Mouse (Mus musculus) liver, embryonic 13.5 days (tissue): Measurements from ENCODE around the gene Epha4. TPM values are rescaled to one million over a fixed set of nuclear protein-coding genes. Genes with fewer than 3 reads are reported as not detected.

Source experiments
- ATAC-seq: fragments of 200-750 bp; cut with Nextera tagmentation; 2 replicates; pipeline ENCODE4 v1.8.0; 2017; ENCODE audit warnings: low read depth, mild to moderate bottlenecking, moderate number of reproducible peaks, moderate library complexity
- DNase-seq: peaks from one replicate; pipeline ENCODE4 v3.0.0; 2022
- H3K27ac ChIP-seq: fragments of 300-500 bp; sonication (generic); 2 replicates; pipeline ENCODE4 v1.5.1; 2015; ENCODE audit warnings: moderate library complexity, mild to moderate bottlenecking, inconsistent platforms
- H3K27me3 ChIP-seq: fragments of 300-500 bp; sonication (generic); 2 replicates; pipeline ENCODE4 v1.6.1; 2015; ENCODE audit warnings: mild to moderate bottlenecking, inconsistent platforms
- H3K36me3 ChIP-seq: fragments of 300-500 bp; sonication (generic); 2 replicates; pipeline ENCODE4 v1.6.1; 2015; ENCODE audit warnings: mild to moderate bottlenecking, inconsistent platforms
- H3K4me1 ChIP-seq: fragments of 300-500 bp; sonication (generic); replicated peaks from 2 replicates; pipeline ENCODE4 v1.6.1; 2015; ENCODE audit warnings: inconsistent platforms
- H3K4me2 ChIP-seq: fragments of 300-500 bp; sonication (generic); 2 replicates; pipeline ENCODE4 v1.6.1; 2015; ENCODE audit warnings: inconsistent platforms, mild to moderate bottlenecking, moderate library complexity
- H3K4me3 ChIP-seq: fragments of 300-500 bp; sonication (generic); replicated peaks from 2 replicates; pipeline ENCODE4 v1.5.1; 2015; ENCODE audit warnings: mild to moderate bottlenecking, inconsistent platforms
- H3K9ac ChIP-seq: fragments of 300-500 bp; sonication (generic); 2 replicates; pipeline ENCODE4 v1.6.1; 2015; ENCODE audit warnings: mild to moderate bottlenecking, inconsistent platforms
- H3K9me3 ChIP-seq: fragments of 300-500 bp; sonication (generic); replicated peaks from 2 replicates; pipeline ENCODE4 v1.6.1; 2016; ENCODE audit warnings: inconsistent platforms
- WGBS: fragments of 180-500 bp; shearing (Covaris S2); methylation state at CpG from one replicate; pipeline ENCODE4 v1.1.7; 2015; ENCODE audit not compliant: insufficient replicate concordance; 5-methylcytosine and 5-hydroxymethylcytosine counted together
- polyA plus RNA-seq: library from polyadenylated mRNA; unstranded; fragments of >200 nt; fragmentation: Nextera tagmentation; extraction: Ambion mirVana; gene quantifications from 2 replicates; pipeline ENCODE4 v1.2.1, GENCODE M21; 2015

Gene Epha4
- polyA plus RNA-seq = 0.47 and 0.66 TPM in 2 replicates

DNA sequence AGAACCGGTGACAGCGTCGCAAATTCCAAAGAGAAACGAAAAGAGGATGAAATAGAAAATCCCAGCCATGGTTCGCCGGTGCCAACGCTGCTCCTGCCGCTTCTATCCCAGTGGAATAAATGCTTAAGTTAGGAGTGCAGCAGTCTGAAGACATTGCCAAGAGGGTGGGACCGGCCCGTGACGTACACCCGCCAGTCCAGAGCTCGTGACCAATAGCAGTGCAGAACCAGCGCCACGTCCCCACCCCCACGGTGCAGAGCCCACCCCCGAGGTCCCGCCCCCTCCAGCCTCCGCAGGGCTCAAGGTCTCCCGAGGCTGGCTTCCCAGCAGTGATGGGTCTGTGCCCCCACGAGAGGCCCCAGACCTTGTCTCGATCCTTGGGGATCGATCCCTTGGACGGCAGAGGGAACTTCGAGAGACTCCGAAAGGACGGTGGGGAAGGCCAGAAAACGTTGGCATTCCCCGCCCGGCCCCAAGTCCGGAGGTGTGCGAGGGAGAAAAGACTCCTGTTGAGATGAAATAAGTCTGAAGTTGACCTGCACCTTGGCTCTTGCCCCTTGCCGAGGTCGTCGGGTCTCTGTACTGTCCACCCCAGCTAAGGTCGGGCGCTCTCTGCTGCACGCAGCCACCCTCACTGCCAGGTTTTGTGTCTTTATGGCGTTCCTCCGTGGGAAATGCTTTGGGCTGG lies at the start of gene Epha4:
Epha4 (minus strand) TSS at position 126 of the 688 bp plus-strand sequence.
- WGBS = under 1% methylated on average over 40 of the region's 40 CpGs
- Histone ChIP-seq H3K9ac (no peak within 1 kb of the TSS), H3K27ac (no peak within 1 kb of the TSS), H3K36me3 (no peaks in the 10 kb centered on the region), H3K9me3 (no peaks in the 10 kb centered on the region), H3K4me2 (peak within 1 kb of the TSS; percentile 77), H3K4me3 (peak within 1 kb of the TSS; percentile 57), H3K27me3 (peaks cover 61% of the 10 kb centered on the region), H3K4me1 (peaks cover 16% of the 10 kb centered on the region)
- ATAC-seq (peak; percentile 91), DNase-seq (peak; percentile 53)

DNA sequence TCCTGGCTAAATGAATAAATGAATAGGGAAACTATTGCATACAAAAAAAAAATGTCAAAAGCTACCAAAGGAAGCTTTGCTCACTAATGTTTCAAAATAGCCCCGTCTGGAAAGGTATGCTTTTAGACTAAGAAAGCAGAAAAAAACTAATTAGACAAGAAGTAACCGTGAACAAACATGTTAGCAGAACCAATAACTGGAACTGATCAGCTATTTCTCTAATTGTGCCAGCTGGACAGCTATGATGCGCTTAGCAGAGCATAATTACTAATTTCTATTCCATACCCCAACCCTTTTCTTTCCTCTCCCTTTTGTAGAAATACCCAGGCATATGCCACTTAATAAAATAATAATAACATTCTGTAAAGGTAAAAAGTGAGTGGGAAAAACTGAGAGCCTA lies 41.3 kb upstream of the Epha4 start:
- H3K4me3 ChIP-seq = no peak overlapping the region
- WGBS = 61% methylated on average over 3 of the region's 3 CpGs
- H3K36me3 ChIP-seq = no peaks in the 10 kb centered on the region
- no peak overlapping the region for H3K9ac ChIP-seq
- DNase-seq (no peak), ATAC-seq (no peak)
- H3K4me1 ChIP-seq = no peaks in the 10 kb centered on the region
- no peaks in the 10 kb centered on the region for H3K27me3 ChIP-seq
- no peak overlapping the region for H3K27ac ChIP-seq
- no peaks in the 10 kb centered on the region for H3K9me3 ChIP-seq
- no peak overlapping the region for H3K4me2 ChIP-seq

DNA sequence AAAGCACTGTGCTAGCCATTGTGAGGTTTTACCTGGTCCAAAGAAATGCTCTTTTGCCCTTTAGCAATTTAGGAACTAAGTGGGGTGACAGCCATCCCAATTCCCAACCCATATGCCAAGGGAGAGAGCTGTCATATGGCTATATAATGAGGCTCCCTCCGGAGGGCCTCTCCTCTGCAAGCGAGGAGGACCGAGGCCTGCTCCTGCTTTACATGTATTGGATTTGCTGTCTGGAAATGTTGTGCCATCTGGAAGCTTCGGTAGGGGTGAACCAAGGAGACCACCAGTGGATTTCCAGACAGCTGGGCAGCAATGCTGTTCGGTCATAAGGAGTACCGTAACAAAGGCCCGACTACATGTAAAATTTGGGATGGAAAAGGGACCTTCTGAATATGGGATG lies 37.0 kb upstream of the Epha4 start:
- WGBS = 74% methylated on average over 7 of the region's 7 CpGs
- no peak overlapping the region for H3K4me3 ChIP-seq
- H3K4me2 ChIP-seq = no peak overlapping the region
- no peaks in the 10 kb centered on the region for H3K36me3 ChIP-seq
- H3K9ac ChIP-seq = no peak overlapping the region
- no peaks in the 10 kb centered on the region for H3K9me3 ChIP-seq
- H3K4me1 ChIP-seq = no peaks in the 10 kb centered on the region
- no peak overlapping the region for H3K27ac ChIP-seq
- DNase-seq = no peak
- no peaks in the 10 kb centered on the region for H3K27me3 ChIP-seq
- ATAC-seq = no peak

- Histone ChIP-seq H3K27ac (no peak overlapping the region), H3K36me3 (no peaks in the 10 kb centered on the region), H3K4me3 (no peak overlapping the region), H3K9me3 (no peaks in the 10 kb centered on the region), H3K27me3 (no peaks in the 10 kb centered on the region), H3K9ac (no peak overlapping the region), H3K4me2 (no peak overlapping the region), H3K4me1 (no peaks in the 10 kb centered on the region)
- 65% methylated on average over 6 of the region's 6 CpGs for WGBS
- DNase-seq (no peak), ATAC-seq (no peak)
These were observed 30.8 kb upstream of the Epha4 start for GRCm38 (mm10) chr1:77545722-77546121.

GRCm38 (mm10) chr1:77545035-77545434 lies 30.1 kb upstream of the Epha4 start:
- no peak for ATAC-seq
- no peak overlapping the region for H3K27ac ChIP-seq
- H3K9me3 ChIP-seq = no peaks in the 10 kb centered on the region
- WGBS = 67% methylated on average over 1 of the region's 1 CpGs
- H3K36me3 ChIP-seq = no peaks in the 10 kb centered on the region
- H3K4me3 ChIP-seq = no peak overlapping the region
- H3K4me2 ChIP-seq = no peak overlapping the region
- no peaks in the 10 kb centered on the region for H3K27me3 ChIP-seq
- DNase-seq = no peak
- H3K4me1 ChIP-seq = no peaks in the 10 kb centered on the region
- no peak overlapping the region for H3K9ac ChIP-seq

- Histone ChIP-seq H3K27ac (no peak overlapping the region), H3K9ac (no peak overlapping the region), H3K9me3 (no peaks in the 10 kb centered on the region), H3K27me3 (no peaks in the 10 kb centered on the region), H3K4me2 (no peak overlapping the region), H3K4me3 (no peak overlapping the region), H3K36me3 (no peaks in the 10 kb centered on the region), H3K4me1 (no peaks in the 10 kb centered on the region)
- no peak for ATAC-seq
- no peak for DNase-seq
- 33% methylated on average over 3 of the region's 3 CpGs for WGBS
These were observed 29.4 kb upstream of the Epha4 start for GRCm38 (mm10) chr1:77544279-77544678.

DNA sequence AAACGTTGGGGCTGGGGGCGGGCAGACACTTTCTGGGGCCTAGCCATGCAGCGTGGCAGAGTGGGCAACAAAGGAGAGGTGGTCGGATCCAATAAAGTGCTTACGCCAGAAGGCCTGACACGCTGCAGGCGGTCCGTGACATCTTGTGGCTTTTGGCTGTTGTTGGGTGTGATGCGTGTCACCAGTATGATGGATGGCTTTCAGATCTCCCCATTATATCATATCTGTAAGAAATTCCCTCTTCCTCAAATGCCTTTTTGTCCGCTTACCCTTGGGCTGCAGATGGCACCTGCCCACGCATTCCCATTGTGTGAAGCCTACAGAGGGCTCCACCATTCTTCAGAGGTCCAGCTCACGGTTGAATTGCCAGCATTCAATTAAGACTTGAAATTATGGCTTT lies 25.1 kb upstream of the Epha4 start:
- WGBS = 71% methylated on average over 12 of the region's 12 CpGs
- H3K9me3 ChIP-seq = no peaks in the 10 kb centered on the region
- no peak for ATAC-seq
- H3K4me2 ChIP-seq = no peak overlapping the region
- H3K9ac ChIP-seq = no peak overlapping the region
- H3K27ac ChIP-seq = no peak overlapping the region
- H3K4me1 ChIP-seq = no peaks in the 10 kb centered on the region
- DNase-seq = no peak
- H3K4me3 ChIP-seq = no peak overlapping the region
- H3K27me3 ChIP-seq = no peaks in the 10 kb centered on the region
- no peaks in the 10 kb centered on the region for H3K36me3 ChIP-seq

- Histone ChIP-seq H3K4me3 (no peak overlapping the region), H3K36me3 (no peaks in the 10 kb centered on the region), H3K9ac (no peak overlapping the region), H3K4me2 (no peak overlapping the region), H3K27ac (no peak overlapping the region), H3K4me1 (no peaks in the 10 kb centered on the region), H3K9me3 (no peaks in the 10 kb centered on the region), H3K27me3 (no peaks in the 10 kb centered on the region)
- WGBS = 33% methylated on average over 2 of the region's 2 CpGs
- DNase-seq (no peak), ATAC-seq (no peak)
These were observed 23.7 kb upstream of the Epha4 start for GRCm38 (mm10) chr1:77538559-77538958.

- Histone ChIP-seq H3K27ac (no peak overlapping the region), H3K9ac (no peak overlapping the region), H3K9me3 (no peaks in the 10 kb centered on the region), H3K4me2 (no peak overlapping the region), H3K4me1 (no peaks in the 10 kb centered on the region), H3K4me3 (no peak overlapping the region), H3K36me3 (no peaks in the 10 kb centered on the region), H3K27me3 (no peaks in the 10 kb centered on the region)
- DNase-seq = no peak
- 58% methylated on average over 5 of the region's 5 CpGs for WGBS
- ATAC-seq = no peak
These were observed 21.0 kb upstream of the Epha4 start for GRCm38 (mm10) chr1:77535905-77536304.

DNA sequence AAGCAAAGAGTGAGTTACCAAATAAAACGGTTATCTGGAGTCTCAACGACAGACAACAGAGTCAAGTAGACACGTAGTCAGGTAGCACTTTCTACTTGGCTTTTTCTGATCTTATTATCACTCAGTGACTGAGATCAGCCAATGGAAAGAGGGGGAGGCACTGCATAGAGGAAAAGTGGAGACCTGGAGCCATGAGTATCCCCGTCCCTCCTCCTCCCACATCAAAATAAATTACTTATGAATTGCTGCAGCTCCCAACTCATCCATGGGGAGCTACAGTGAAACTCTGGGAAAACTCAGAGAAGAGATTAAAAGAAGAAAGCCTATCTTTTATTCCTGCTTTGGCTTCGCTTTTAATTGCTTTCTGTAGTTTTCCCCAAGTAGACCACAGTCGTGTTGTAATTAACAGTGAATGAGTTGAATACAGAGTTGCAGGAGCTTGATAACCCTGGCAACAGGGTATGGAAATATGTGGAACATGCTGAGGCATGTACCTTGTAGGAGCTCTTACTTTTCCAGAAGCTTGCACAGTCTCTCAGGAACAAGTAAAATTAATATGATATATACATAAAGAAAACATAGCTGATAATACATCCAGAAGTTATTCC lies 17.8 kb upstream of the Epha4 start:
- DNase-seq = no peak
- Histone ChIP-seq H3K9me3 (no peaks in the 10 kb centered on the region), H3K27ac (no peak overlapping the region), H3K4me2 (no peak overlapping the region), H3K36me3 (no peaks in the 10 kb centered on the region), H3K4me3 (no peak overlapping the region), H3K4me1 (no peaks in the 10 kb centered on the region), H3K9ac (no peak overlapping the region), H3K27me3 (no peaks in the 10 kb centered on the region)
- no peak for ATAC-seq
- WGBS = 30% methylated on average over 6 of the region's 6 CpGs

DNA sequence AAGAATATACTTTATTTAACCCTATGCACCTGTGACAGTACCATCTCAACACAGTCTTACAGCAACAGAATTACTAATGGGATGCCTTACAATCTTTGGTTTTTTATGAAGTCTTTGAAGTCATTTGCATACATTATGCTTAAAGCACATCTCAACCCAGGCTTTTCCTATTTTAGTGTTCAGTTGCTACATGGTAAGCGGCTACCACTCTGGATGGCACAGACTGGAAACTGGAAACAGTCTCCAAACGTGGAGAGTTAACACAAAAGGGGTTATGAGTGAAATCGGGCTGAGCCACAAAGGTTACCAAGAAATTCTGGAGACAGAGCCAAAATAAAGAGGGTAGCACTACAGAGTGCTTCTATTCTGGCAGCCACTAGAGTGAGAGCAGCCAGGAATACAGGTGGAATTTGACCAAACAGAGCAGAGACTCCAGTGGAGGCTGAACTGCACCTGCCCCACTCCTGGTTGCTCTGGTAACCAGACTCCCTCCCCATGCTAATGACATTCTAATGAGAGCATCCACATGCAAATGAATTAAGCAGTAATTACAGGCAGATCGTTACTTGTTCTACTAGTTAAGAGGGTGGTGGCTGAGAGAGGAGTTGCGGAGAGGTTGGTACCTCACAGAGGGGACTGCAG lies 17.2 kb upstream of the Epha4 start:
- WGBS = 37% methylated on average over 5 of the region's 5 CpGs
- H3K4me3 ChIP-seq = no peak overlapping the region
- H3K27ac ChIP-seq = no peak overlapping the region
- H3K9ac ChIP-seq = no peak overlapping the region
- no peaks in the 10 kb centered on the region for H3K9me3 ChIP-seq
- no peak for DNase-seq
- H3K27me3 ChIP-seq = no peaks in the 10 kb centered on the region
- no peak overlapping the region for H3K4me2 ChIP-seq
- no peaks in the 10 kb centered on the region for H3K36me3 ChIP-seq
- H3K4me1 ChIP-seq = no peaks in the 10 kb centered on the region
- ATAC-seq = no peak

DNA sequence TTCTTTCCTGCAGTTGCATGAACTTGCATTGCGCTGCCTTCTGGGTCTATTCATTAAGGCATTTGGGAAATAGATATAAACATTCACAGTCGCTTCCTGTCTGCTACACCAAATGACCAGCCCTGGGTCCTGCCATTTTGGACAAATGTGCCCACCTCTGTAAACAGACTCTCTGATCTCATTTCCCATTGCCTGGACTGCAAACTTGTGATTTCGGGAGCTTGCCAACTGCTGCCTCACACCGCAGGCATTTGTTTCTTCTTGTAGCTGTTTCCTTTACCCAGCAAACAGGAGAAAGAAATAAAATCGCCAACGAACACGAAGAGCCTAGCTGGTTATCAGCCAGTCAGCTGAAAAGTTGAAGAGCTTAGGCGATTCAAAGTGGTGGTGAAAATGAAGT lies 10.2 kb upstream of the Epha4 start:
- no peak for ATAC-seq
- no peaks in the 10 kb centered on the region for H3K9me3 ChIP-seq
- 67% methylated on average over 8 of the region's 8 CpGs for WGBS

More for the DNA sequence above, 10.2 kb upstream of the Epha4 start:
- H3K27me3 ChIP-seq = no peaks in the 10 kb centered on the region
- H3K4me1 ChIP-seq = no peaks in the 10 kb centered on the region
- H3K27ac ChIP-seq = no peak overlapping the region
- no peak overlapping the region for H3K9ac ChIP-seq
- H3K36me3 ChIP-seq = no peaks in the 10 kb centered on the region
- DNase-seq = no peak
- H3K4me3 ChIP-seq = no peak overlapping the region
- H3K4me2 ChIP-seq = no peak overlapping the region
